Mouse (Mus musculus) spleen, adult 2 months (tissue): ENCODE measurements around the gene Kit.

Experiments used
- CTCF ChIP-seq: fragments of 200-500 bp; IDR thresholded peaks from 2 replicates; pipeline ENCODE4 v1.5.1; 2011; ENCODE audit warnings: mild to moderate bottlenecking, inconsistent platforms; ENCODE audit not compliant: insufficient read depth, insufficient read length, insufficient replicate concordance; ENCODE audit errors: extremely low read depth
- POLR2A ChIP-seq: fragments of 200-500 bp; IDR thresholded peaks from 2 replicates; pipeline ENCODE4 v1.6.1; 2011; ENCODE audit warnings: low read depth, low read length, inconsistent platforms

DNA sequence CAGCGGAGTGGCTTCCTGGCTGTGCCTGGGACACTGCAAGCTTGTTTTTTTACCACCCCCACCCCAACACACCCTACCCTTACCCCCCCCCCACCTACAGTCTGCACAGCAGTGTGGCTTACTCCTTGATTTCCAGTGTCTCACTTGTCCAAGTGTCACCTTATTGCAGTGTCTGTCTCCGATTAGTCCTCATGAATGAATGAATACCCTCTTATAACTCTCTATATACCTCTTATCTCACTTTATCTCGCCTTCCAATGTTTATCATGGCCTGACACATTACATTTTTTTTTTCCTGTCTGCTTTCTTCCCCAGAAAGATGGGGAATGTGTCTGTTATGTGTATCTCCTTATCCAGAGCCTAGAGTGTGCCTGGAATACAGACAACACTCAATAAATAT is 38.6 kb upstream of the Kit start:
- no peak for TF ChIP-seq CTCF
- TF ChIP-seq POLR2A, result no peak
